Mouse (Mus musculus): Measurements from ENCODE around the gene Apoa2. TPM values are rescaled to one million over a fixed set of nuclear protein-coding genes. Genes with fewer than 3 reads are reported as not detected.

The Apoa2 gene
- total RNA-seq (2014; fragmentation: Nextera tagmentation): 4.5 and 6.9 TPM in 2 replicates
- 3.7 and 8.0 TPM in 2 replicates for total RNA-seq (2017)

DNA sequence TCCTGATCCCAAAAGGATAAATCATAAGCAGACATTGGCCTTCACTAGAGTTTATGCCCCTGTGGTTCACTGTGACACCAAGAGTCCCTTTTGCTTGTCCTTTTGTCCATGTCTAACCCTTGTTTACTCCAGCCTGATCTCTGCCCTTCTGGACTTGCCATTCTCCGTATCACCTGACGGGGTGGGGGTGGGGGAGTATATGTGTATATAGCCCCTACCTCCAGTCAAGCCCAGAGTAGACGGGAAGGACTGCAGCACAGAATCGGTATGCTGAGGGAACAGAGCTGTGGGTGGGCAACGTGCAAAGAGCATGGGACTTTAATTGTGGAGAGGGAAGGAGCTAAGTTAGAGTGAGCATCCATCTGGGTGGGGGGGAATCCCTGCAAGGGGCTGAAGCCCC is at the start of gene Apoa2:
TSS of gene Apoa2 (plus strand) at position 198 of the 400 bp plus-strand sequence.
- no peak for ATAC-seq (replicated peaks; ENCODE audit: poor library complexity, severe bottlenecking)

DNA sequence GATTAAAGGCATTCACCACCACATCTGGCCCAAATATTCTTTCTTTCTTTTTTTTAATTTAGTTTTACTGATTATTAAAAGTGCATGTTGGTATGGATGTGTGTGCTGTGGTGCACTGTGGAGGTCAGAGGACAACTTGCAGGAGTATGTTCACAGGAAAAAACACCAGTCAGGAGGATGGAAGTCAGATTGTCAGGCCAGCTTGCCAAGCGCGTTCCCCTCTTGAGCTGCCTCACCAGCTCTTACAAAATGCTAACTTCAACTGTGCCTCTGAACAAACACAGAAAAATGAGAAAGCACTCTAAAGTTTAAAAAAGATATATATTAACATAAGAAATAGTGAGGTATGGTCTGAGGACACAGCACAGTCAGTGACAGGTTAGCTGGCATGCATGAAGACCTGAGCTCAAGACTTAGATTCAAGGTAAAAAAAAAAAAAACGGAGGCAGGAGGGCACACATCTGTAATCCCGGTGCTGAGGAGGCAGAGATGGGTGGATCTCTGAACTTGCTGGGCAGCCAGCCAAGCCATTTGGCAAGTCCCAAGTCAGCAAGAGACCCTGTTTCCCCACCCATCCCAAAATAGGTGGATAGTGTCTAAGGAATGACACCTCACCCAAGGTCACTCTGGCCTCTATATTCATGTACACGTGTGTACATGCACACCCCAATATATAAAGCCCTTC is 45.2 kb upstream of the Apoa2 start:
- no peak for ATAC-seq (replicated peaks; ENCODE audit: poor library complexity, severe bottlenecking)

DNA sequence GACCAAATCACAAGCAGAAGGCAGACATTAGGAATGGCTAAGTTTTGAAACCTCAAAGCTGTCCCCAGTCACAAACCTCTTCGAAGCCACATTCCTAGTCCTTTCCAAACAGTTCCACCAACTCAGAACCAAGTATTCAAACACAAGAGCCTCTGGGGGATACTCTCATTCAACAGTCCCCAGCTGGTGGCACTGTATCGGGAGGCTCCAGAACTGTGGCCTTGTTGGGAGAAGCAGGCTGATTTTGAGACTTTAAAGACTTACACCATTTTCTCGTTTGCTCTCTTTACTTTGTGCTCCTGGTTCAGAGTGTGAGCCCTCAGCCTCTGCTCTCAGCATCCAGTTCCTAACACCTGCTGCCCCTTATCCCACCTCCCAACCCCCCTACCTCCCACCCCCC is 41.8 kb upstream of the Apoa2 start:
- ATAC-seq (replicated peaks; ENCODE audit: poor library complexity, severe bottlenecking): no peak

DNA sequence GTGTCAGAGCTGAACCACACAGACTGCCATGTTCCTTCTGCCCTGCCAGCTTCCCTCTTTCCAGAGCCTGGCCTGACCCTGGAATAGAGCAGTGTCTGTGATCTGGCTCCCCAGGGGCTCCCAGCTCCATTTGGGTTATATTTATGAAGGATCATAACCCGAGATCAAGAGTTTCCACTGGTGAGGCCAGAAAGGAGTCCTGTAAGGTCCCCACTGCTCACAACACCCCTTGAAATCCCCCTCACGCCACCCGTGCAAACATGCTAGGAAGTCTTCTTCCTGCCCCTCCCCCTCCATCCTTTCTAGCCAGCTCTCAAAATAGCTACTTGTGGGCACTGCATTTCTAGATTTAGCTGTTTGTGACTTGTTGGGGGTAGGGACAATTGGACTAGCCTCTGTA is 41.2 kb upstream of the Apoa2 start:
- ATAC-seq (replicated peaks; ENCODE audit: poor library complexity, severe bottlenecking): no peak

DNA sequence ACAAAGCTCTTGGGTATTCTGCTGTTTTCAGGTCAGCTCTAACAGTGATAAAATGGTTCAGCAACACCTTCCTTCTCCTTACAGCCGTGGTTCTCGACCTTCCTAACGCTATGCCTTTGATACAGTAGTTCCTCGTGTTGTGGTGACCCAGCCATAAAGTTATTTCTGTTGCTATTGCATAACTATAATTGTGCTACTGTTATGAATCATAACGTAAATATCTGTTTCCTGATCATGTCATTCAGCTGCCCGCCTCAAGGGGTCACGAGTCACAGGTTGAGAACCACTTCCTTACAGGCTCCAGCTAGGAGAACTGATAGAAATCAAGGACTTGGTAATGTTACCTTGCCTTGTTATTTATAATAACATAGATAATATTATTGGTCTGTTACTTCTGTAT is 40.5 kb upstream of the Apoa2 start:
- peak; percentile 86 for ATAC-seq (replicated peaks; ENCODE audit: poor library complexity, severe bottlenecking)

DNA sequence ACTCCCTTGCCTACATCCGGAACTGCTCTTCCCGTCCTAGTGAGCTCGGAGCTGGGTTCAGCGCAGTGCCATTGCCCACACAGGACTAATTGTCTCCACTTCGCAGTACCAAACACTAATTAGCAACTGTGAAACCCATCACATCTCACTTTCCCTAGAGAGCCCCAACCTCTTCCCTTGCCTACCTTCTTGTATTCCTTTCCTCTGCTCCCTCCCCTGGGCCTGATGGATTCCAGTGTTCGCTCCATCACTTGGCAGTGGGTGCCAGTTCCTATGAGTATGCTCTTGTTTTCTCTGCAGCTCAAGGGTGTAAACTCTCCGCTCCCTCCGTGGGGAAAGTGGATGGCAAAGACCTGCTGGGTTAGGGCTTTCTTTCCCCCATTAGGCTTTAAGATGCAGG is 39.2 kb upstream of the Apoa2 start:
- no peak for ATAC-seq (replicated peaks; ENCODE audit: poor library complexity, severe bottlenecking)

DNA sequence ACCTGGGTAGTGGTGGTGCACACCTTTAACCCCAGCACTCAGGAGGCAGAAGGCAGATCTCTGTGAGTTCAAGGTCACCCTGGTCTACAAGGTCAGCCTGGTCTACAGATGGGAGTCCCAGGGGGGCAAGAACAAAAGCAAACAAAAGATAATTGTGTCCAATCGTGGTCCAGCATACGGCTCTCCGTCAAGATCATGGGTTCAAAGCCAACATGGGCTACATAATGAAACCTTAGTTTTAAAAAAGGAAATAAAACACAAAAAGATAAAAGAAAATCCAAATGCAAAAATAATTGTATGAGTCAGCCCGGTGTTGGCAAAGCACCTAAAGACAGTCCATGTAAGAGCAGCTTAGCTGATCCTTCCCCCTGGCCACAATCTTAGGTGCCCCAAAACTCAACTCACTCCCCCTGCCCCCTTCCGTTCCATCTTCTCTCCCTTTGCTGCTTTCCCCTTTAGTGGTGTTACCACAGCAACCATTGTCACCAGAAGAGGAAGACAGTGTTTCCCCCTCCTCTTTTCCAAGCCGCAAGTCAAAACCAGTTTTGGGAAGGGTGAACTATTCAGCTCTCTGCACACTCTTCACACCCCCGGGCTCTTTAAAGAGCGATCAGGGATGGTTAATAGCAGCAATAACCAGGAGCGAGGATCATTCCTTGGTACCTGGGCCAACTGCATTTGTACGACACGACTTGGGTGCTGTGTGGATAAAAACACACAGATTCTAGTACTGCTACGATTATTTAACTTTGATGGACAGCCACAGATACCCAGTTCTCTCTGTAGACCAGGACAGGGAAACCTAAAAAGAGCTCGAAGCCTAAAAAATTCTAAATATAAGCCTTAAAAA is 36.8 kb upstream of the Apoa2 start:
- ATAC-seq (replicated peaks; ENCODE audit: poor library complexity, severe bottlenecking): peak; percentile 65

DNA sequence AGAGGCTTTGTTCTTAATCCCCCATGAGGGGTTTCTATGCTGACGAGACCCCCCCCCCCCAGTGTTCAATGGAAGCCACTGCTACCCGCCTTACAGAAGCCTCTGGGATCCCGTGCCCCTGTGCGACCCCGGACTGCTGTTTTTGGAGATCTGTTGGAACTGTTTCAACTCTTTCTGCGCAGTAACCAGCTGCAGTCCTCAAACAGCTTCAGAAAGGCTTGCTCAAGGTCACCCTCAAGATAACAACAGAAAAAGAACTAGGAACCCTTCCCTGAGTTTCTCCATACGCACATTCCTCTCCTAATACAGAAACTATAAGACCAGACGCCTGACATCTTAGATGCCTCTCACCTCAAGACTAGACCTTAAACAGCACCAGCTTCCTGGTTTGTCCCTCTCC is 35.8 kb upstream of the Apoa2 start:
- no peak for ATAC-seq (replicated peaks; ENCODE audit: poor library complexity, severe bottlenecking)

DNA sequence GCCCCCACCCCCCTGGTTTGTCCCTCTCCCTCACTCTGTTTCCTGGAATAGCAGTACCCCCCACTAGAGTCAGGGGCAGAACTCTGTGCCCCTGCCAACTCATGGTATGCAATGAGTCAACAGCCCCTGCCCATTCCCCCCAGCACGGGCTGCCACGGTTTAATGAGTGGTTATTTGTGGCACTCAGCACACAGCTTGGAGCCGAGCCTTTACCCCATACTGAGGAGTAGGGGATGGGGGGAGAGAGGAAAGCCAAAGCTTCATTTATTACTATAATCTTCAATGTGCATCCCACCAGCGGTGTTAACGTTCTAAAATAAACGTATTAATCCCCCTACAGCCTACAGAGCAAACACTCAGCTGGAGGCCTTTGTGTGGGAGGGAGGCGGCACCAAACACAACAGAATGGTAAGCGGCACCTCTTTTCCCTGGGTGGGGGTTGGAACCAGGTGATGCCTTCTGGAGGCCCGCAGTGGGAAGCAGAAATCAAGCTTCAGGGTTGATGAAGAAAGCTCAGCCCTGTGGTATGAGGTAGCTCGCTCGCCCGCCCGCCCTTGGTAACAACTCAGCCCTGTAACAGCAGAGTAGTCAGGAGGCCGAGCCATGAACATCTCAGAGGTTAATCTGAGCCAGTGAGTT is 35.3 kb upstream of the Apoa2 start:
- no peak for ATAC-seq (replicated peaks; ENCODE audit: poor library complexity, severe bottlenecking)

DNA sequence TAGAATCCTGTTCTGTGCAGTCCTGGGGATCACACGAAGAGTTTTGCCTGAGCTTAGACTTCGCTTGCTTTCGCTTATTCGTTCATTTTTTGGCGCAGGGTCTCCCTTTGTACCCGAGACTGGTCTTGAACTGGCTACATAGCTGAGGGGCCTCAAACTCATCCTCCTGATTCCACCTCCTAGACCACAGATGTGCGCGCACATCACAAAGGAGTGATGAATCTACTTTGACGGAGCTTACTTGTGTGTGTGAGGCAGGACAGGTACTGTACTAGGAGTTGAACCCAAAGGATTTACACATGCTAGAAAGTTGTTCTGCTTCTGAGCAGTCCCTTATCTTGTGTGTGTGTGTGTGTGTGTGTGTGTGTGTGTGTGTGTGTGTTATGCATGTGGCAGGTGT is 34.0 kb upstream of the Apoa2 start:
- no peak for ATAC-seq (replicated peaks; ENCODE audit: poor library complexity, severe bottlenecking)

DNA sequence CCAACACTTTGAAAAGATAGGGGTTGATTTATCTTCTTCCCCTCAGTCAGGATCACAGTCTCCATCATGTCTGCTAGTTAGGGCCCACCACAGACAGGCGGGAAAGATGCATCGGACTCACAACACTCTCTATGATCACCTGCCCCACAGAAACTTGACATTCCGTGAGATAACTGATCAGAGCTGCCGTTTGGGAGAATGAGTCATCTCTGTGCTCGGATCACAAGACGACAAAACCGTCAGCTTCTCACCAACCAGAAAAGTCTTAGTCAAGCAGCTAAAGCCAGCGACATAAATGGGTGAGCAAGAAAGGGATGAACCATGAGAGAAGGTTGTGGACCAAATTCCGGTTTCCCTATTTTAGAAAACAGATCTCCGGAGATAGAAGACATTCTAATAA is 32.6 kb upstream of the Apoa2 start:
- ATAC-seq (replicated peaks; ENCODE audit: poor library complexity, severe bottlenecking): no peak

DNA sequence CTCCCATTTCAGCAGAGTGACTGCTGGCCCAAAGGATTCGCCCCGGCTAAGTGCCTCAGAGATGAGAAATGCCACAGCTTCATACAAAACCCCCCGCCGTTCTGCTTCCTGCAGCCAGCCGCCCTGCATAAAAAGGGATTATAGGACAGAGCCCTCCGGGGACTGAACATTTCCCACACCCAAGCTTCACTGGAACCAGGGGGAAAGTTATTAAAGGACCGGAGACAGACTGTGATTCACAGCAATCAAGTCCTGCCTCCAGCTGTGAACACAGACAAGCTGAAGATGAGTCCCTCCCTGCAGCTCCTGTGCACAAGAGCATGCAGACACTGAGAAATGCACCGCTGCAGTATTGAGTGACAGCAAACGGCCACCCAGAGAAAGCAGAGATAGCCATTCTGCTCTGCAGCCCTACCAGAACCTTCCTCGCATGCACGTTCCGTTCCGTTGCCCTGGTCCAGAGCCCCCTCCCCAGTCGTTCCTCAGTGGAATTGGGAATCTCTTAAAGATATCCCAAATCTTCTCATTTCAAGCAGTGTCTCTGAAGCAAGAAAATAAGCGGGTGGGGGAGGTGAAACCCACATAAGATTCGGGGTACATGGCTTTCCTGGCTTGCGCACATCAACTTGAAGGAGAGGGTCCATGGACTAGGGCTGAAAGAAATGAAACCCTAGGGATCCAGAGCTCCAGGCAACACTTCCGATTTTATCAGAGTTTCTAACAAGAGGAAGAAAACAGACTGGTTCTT is 31.6 kb upstream of the Apoa2 start:
- no peak for ATAC-seq (replicated peaks; ENCODE audit: poor library complexity, severe bottlenecking)

DNA sequence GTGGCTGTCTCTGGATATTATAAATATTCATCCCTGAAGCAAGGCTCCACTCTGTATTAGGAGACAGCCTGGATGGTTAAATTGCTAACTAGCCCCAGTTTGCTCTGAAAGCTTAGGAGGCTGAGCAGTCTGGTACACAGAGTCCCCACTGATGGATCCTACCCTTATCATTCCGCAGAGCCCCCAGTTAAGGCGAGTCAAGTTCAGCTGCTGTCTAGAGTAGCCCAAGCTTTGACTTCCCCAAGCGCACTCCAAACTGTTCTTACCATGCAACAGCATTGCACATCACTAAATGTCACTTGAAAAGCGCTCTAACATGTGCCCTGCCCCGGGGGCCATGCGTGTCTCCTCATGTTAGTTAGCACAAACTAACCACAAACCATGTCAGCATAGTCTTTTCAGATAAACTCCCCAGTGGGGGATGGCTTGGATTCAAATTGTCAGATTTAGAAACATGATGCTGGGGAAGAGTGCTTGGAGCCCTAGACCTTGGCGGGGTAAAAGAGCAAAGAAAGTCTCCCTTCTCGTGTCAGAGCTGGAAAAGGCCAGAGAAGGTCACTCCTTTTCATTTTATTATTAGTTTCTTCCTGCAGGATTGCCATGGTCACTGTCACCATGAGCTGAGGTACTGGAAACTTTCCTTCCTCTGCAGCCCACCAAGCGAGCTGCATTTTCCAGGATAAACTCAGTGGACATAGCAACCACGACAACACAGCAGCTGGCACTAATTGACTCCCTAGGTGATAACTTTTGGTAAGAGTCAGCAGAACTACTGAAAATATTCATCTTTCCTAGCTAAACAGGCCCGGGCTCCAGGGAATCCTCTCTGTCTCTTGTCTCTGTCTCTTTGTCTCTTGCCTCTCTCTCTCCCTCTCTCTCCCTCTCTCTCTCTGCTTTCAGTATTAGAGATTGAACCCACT is 30.7 kb upstream of the Apoa2 start:
- ATAC-seq (replicated peaks; ENCODE audit: poor library complexity, severe bottlenecking): no peak

DNA sequence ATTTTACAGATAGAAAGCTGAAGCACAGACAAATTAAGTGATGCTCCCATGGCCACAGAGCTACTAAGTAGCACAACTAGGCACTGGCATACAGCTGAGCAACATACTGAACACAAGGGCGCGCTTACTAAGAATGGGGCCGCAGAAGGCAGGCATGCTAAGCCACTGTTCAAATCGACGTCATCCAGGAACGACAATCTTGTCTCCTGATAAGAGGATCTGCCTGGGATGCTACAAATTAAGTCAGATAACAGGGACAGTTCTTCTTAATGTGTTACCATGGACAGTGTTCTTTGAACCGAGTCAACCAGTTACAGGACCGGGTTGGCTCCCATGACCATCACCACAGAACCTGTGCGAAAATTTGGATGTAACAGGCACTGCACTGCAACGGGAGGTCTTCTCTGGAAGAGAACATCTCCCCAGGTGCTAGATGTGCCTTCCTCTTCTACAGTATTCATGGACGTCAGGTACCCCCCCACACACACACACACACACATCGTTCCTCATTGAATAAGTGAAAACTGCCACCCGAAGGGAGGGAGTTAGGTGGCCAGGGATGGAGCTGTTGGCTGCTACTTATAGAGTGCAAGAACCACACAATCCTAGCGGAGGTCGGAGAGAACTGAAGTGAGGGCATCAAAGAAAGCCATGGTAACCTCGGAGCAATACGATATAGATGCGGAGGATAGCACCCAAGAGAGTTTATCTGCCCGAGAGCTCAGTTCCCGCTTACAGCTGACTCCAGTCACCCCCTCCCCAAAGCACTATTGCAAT is 29.6 kb upstream of the Apoa2 start:
- ATAC-seq (replicated peaks; ENCODE audit: poor library complexity, severe bottlenecking): peak; percentile 12; the same call in 1 of the 2 replicates

DNA sequence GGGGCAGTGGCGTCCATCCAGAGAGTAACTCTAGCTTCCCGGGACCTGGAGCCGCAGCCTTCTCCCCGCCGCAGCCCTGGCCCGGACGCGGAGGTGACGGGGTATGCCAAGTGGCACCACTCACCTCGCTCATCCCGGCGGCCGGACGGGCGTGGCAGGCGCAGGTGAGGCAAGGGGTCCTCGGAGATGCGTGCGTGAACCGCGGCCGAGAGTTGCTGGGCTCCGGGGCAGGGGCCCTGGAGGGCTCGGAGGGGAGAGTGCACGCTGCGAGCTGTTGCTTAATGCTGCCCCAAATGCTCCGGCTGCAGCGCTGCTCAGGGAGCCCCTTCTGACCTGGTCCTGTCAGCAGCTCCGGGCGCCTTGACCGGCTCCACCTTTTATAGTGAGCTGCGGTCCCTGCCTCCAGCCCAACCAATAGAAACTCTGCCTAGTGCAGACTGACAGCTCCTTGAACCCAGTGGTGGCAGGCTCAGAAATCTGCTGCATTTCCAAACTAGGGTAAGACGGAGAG is 28.9 kb upstream of the Apoa2 start, which contains the start of gene Pcp4l1:
TSS of gene Pcp4l1 (minus strand) at position 382 of the 511 bp plus-strand sequence.
- peak; percentile 95 for ATAC-seq (replicated peaks; ENCODE audit: poor library complexity, severe bottlenecking)

DNA sequence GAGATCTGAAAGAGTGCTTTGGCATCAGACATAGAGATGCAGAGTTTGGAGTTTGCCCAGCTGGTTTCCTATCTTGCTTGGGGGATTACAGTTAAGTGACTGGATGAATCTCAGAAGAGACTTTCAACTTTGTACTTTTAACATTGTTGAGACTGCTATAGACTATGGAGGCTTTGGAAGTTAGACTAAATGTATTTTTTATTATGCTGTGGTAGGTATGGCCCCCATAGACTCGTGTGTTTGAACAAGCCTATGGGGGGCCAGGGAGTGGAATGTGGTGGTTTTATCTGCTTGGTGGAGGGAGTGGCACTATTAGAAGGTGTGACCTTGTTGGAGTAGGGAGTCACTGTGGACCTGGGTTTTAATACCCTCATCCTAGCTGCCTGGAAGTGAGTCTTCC is 25.3 kb upstream of the Apoa2 start:
- ATAC-seq (replicated peaks; ENCODE audit: poor library complexity, severe bottlenecking): no peak

DNA sequence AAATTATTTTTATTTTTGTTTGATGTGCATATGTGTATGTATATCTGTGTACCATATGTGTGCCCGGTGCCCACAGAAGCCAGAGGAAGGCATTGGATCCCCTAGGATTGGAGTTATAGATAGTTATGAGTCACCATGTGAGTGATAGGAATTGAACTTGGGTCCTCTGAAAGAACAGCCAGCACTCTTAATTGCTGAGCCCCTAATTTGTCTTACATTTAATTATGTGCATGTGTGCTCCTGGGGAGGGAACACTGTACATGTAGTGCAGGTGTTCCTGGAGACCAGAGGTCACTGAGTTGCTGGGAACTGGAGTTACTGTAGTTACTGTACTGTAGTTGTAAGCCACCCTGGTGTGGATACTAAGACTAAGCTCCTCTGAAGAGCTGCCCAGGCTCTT is 24.1 kb upstream of the Apoa2 start:
- no peak for ATAC-seq (replicated peaks; ENCODE audit: poor library complexity, severe bottlenecking)

DNA sequence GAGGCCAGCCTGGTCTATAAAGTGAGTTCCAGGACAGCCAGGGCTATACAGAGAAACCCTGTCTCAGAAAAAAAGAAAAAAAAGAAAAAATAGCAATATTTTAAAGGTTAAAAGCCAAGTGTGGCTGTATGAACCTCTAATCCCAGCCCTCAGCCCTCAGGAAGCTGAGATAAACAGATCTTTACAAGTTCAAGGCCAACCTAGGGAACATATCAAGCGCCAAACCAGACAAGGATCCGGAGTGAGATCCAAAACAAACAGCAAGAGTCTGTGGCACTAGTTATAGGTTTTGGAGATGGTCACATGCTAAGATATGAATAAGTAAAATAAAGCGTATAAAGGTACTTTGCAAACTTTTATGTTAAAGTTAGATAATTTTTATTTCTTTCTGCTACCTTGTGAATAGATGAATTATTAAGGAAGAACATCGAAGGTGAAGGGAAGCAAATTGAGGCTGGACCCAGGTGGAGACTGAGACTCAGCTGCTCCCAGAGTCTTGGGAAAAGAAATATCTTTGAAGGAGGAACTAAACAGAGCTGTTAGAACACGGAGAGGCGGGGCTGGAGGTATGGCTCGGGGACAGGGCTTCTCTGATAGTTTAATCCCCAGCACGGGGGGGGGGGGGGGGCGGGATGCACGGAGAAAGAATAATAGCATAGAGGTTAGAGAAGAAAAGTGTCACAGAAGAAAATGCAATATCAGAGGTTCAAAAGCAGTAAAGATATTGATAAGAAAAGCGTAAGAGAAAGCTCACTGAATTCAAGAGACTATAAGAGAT is 21.2 kb upstream of the Apoa2 start:
- no peak for ATAC-seq (replicated peaks; ENCODE audit: poor library complexity, severe bottlenecking)

Data from granulocyte monocyte progenitor cell, adult 5-6 weeks (primary cell).